Mouse (Mus musculus): ENCODE measurements around the gene Inpp5b. TPM values are rescaled to one million over a fixed set of nuclear protein-coding genes. Genes with fewer than 3 reads are reported as not detected.

Inpp5b gene
- total RNA-seq, 2 experiments from 2014 or later = 10.1 to 14.9 TPM

GRCm38 (mm10) chr4:124802309-124803260, 60.9 kb downstream of the Inpp5b start:
- DNase-seq = peak; percentile 97 to 99
- intact Hi-C loops (cut with DNase I) = loop anchor here (1.0 kb wide), 2 partner anchors 45 to 88 kb away; partner anchors contain the start of gene Sf3a3

DNA sequence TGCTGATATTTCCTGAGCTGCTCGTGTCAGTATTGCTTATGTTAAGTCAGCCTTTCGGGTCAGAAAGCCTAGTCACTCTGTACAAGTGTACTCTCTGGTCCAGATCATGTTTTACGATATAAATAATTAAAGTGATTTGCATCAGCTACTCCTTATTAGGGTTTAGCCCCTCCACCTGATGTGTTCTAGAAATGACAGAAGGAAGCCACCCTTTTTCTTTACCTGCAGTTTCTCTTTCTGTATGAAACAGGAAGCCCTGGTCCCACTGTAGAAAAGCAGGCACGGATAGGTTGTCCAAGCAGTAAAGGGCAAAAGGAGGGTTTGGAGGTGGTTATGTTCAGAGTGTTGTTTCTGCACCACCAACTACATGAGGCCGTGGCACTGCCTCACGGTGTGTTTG, 61.8 kb downstream of the Inpp5b start:
- intact Hi-C loops (cut with DNase I) = no loop called here
- no peak for DNase-seq

- intact Hi-C loops (cut with DNase I) = no loop called here
- peak; percentile 8 to 13 for DNase-seq
These were observed 66.9 kb downstream of the Inpp5b start for GRCm38 (mm10) chr4:124808511-124808910.

DNA sequence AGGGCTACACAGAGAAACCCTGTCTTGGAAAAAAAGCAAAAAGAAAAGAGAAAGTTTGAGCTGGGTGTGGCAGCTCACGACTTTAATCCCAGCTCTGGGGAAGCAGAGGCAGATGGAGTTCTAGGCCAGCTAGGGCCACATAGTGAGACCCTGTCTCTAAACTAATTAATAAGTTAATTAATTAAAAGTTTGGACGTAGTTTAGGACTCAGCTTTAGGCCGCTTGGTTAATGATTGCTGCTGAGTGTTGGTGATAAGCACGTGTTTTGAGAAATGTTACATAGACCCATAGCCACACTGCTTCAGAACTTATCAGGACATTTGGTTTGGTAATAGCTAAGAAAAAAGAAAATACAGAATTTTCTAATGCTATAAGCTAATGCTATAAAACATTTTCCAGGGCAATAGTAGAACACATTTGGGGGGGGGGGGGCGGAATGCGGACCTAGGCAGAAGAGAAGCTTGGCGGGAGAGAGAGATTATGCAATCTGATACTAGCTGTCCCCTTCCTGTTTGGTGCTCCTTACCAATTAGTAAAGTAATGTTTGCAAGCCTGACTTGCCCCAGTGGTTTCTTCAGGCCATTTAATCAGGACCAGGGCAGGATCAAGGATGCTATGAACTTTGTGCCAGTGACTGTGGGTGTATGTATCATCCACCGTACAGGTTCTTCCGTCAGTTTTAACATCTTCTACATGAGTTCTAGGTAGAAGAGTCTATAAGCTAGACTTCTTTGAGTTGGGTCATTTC, 67.7 kb downstream of the Inpp5b start:
- intact Hi-C loops (cut with DNase I) = no loop called here
- no peak for DNase-seq

GRCm38 (mm10) chr4:124810056-124810455, 68.4 kb downstream of the Inpp5b start:
- intact Hi-C loops (cut with DNase I) = no loop called here
- no peak for DNase-seq

DNA sequence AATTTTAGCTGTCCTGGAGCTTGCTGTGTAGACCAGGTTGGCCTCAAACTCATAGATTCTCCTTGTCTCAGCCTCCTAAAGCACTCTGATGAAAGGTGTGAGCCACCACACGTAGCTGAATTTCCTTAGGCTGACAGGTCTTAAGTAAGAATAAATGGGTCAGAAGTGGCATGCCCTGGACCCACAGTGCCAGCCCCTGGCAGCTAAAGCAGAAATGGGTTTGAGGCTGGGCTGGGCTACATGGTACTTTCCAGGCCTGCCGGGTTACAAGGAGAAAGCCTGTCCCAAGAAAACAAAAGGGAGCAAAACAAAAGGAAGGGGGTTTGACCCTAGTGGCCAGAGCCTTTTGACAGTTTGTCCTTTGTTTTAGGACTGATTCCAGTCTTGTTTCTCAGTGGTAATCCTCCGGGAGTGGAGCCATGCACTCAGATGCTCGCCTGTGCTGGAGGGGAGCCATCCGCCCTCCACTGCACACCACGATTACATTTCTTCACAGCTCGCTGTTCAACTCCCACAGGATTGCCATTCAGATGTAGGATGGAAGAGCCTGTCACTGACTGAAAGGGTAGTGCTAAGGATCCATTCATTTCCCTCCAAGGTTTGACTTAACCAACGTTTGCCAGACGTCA, 69.8 kb downstream of the Inpp5b start:
- DNase-seq = peak; percentile 15 to 21
- intact Hi-C loops (cut with DNase I) = no loop called here

- intact Hi-C loops (cut with DNase I) = no loop called here
- DNase-seq = peak; percentile 26 to 43
These were observed 74.3 kb downstream of the Inpp5b start for GRCm38 (mm10) chr4:124815901-124816300.

- intact Hi-C loops (cut with DNase I) = no loop called here
- peak; percentile 59 to 62 for DNase-seq
These were observed 76.2 kb downstream of the Inpp5b start for GRCm38 (mm10) chr4:124817803-124818202.

DNA sequence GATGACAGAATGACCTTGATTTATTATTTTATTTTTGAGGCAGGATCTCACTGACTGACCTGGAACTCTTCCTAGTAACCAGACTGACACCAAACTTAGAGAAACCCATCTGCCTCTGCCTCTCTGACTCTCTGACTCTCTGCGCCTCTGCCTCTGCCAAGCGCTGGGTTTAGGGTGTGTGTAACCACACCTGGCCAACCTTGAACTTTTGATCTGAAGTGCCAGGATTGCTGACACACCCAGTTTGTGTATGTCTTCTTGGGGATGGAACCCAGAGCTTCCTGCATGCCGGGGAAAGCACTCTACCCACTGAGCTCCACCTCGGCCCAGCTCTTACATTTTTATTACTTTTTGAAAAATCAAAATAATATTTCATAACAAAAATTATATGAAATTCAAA, 77.2 kb downstream of the Inpp5b start:
- DNase-seq = no peak
- intact Hi-C loops (cut with DNase I) = no loop called here

- intact Hi-C loops (cut with DNase I) = no loop called here
- no peak for DNase-seq
These were observed 83.3 kb downstream of the Inpp5b start for GRCm38 (mm10) chr4:124824967-124825366.

DNA sequence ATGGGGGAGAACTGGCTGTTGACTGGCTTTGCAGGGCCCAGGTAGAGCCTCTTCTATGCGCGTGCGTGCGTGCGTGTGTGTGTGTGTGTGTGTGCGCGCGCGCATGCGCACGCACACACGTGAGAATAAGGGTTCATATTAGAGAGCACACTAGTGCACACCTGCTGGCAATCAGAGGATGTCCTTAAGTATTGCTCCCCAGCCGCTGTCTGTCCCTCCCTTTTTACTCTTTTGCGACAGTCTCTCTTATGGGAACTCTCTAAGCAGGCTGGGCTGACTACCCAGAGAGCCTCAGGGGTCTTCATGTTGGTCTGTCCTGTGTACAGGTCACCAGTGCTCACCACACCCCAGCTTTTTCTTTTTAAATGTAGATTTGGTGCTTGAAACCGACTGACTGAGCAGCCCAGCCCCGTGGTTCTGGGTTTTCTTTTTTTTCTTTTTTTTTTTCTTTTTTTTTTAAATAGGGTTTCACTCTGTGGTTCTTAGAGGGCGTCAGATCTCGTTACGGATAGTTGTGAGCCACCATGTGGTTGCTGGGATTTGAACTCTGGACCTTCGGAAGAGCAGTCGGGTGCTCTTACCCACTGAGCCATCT, 83.8 kb downstream of the Inpp5b start:
- intact Hi-C loops (cut with DNase I) = no loop called here
- DNase-seq = no peak

- intact Hi-C loops (cut with DNase I) = no loop called here
- DNase-seq = no peak
These were observed 88.0 kb downstream of the Inpp5b start for GRCm38 (mm10) chr4:124829671-124830070.

DNA sequence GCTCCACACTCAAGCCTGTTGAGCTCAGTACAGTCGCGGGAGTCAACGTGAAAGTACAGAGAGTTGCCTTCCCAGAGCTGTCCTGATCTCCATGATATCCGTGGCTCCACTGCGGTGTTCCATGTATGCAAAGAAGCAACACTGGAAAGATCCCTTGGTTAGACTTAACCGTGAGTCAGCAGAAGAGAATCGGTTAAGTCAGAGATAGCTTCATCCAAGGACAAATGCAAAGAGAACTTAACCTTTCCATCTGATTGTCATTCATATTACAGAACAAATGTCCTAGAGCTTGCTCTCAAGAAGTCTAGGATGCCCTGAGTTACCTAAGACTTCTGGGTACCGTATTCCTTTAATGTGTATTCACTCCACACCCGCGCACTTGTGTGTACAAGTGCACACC, 91.1 kb downstream of the Inpp5b start:
- no peak for DNase-seq
- intact Hi-C loops (cut with DNase I) = no loop called here

DNA sequence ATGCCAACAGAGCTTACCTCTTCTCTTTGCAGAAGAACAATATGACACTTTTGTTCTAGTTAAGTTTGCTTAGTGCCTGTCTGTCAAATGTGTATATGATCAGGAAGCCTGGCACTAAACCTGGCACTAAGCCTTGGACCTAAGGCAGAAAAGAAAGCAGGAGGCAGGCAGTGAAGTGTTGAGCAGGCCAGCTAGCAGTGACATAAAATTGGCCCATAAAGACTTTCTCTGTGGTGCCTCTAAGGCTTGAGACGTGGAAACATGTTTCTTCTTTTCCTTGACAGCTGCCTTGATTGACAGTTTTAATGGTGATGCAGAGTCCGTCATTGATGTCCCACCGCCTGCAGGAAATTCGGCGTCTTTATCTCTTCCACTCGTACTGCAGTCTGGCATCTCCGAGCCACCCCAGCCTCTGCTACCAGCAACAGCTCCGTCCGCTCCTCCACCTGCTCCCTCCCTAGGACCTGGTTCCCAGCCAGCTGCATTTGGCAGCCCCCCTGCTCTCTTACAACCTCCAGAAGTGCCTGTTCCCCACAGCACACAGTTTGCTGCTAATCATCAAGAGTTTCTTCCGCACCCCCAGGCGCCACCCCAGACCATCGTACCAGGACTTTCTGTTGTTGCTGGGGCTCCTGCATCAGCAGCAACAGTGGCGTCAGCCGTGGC, 96.5 kb downstream of the Inpp5b start:
- no peak for DNase-seq
- intact Hi-C loops (cut with DNase I) = no loop called here

GRCm38 (mm10) chr4:124840998-124841397, 99.3 kb downstream of the Inpp5b start:
- intact Hi-C loops (cut with DNase I) = no loop called here
- no peak for DNase-seq

- intact Hi-C loops (cut with DNase I) = no loop called here
- DNase-seq = peak; percentile 19 to 51
These were observed 101.8 kb downstream of the Inpp5b start for GRCm38 (mm10) chr4:124843493-124843892.

DNA sequence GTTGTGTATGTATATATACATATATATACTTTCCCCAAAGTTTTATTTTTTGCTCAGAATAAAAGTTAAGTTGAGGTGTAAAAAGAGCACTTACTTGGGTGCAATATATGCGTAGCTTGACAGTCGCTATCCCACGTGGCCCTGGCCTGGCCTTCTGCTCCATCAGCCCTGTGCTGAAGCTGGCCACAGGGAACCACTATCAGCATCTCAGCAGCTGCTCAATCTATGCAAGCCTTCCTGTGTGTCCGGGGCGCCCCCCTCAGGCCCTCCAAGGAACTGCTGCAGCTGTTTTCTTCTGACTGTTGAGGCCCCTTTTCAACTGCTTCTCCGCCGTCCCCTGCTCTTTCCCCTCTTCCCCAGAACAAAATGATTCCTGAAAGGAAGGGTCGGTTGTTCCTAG, 105.9 kb downstream of the Inpp5b start:
- peak; percentile 86 to 91 for DNase-seq
- intact Hi-C loops (cut with DNase I) = loop anchor here (1.0 to 5.0 kb wide), 2 partner anchors 45 to 135 kb away; partner anchors contain the start of genes Mtf1 and Sf3a3

DNA sequence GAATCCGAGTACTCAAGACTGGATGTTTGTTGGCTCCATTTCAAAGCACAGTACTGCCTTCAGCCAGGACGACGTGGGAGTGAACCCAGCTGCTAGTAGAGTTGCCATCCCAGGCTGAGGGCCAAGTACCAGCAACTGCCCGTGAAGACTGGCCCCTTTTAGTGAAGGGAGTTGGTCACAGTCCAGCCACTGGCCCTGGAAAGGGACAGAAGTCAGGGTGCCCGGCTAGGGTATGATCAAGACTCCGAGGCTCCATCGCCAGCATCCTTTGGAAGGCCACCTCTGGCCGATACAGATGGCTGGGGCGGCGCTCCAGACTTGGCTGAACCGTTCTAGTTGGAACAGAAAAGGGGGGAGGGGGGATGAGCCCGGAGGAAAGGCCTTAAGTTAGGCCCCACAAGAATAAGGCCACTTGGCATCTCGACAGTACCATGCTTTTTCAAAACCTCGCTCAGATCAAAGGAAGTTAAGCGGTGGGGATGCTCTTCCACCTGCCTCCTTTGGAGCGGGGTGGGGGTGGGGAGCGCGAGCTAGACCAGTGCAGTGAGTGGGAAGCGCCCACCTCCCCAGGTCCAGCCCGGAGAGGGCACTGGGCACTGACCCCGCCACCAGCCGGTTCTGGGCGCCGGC, 108.1 kb downstream of the Inpp5b start:
- intact Hi-C loops (cut with DNase I) = loop anchor here (5.0 kb wide), 1 partner anchor 137 kb away; the partner anchor contains the start of gene Sf3a3
- peak; percentile 66 to 67 for DNase-seq

DNA sequence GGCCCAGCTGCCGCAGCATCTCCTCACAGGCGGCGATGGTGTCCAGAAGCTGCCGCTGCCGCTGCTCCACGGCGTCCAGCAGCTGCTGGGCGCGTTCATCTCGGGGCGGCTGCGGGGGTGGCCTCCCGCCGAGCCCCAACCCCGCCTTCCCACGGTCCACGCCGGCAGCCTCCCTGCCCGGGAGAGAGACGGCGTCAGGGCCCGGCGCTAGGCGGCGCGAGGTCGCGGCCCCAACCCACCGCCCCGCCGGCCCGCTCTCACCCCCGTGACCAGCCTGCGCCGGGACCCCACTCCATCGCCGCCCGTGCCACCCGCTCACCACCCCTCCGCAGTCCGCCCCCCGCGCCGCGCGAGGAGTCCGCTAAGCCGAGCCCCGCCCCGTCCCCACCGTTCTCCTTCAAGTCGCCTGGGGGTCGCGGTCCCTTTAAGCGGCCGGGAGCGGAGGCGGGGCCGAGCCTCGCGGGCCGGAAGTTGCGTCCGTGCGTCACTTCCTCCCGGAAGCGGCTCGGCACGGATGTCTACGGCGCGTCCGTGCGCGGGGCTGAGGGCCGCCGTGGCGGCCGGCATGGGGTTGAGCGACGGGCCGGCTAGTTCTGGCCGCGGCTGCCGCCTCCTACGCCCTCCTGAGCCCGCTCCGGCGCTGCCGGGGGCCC, 108.7 kb downstream of the Inpp5b start, which contains the start of gene Yrdc:
TSS of gene Yrdc (plus strand) at position 419 of the 653 bp plus-strand sequence.
- intact Hi-C loops (cut with DNase I) = no loop called here
- DNase-seq = peak; percentile 96

Measured in heart, postnatal 10 days (tissue).